Mouse (Mus musculus) fibroblast of lung, adult 2 months (primary cell): ENCODE results near the gene Shc1.

Experiments used
- DNase-seq: peaks from one replicate; pipeline ENCODE4 v3.0.0-alpha.2; 2011; ENCODE audit warnings: low read depth

Shc1 gene

GRCm38 (mm10) chr3:89418170-89418860 lies at the start of gene Shc1, which contains the start of gene Cks1b:
Gene Shc1, plus strand, starts transcription at chr3:89418443.
Gene Cks1b, minus strand, starts transcription at chr3:89418383.
- DNase-seq, result peak; percentile 99

DNA sequence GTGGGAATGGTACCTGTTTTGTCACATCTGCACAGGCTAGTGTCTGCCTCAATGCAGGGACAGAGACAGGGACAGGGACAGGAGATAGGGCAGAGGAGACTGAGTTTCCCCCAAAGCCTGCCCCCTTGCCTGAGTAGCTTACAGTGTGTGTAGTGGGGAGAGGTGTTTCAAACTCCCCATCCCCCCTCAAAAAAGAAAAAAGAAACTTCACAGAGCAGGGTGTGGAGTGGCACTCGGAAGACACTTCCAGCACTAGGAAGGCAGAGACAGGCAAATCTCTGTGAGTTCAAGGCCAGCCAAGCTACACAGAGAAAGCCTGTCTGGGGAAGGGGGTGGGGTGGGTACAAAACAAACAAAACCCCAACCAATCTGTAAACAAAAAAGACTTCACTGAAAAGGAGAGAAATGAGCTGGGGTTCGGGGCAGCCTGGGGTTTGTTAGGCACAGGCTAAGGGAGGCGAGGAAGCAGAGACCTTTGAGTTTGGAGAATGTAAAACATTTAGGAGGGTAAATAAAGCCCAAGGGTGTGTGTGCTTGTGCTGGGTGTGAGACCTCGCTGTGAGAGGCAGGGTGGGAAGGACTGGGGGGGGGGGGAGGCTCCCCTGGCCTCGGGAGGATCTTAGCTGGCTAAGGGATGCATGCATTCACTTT lies 44.5 kb upstream of the Shc1 start:
- no peak for DNase-seq

DNA sequence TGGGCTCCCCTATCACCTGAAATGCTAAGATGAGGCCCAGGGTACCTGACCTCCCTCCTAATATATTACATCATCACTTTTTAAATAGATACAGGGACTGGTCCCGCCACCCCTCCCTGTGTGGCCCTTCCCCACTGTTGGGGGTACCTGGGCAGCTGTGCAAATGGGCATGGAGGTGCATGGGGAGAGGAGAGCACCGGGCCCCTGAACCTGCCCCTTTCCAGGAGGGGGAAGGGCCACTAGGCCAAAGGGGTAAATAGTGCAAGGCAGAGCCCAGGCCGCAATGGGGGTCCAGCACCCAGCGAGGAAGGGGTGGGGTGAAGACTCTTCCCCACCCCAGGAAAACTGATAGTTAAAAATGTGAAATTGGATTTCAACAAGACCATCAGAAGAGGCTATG lies 40.4 kb upstream of the Shc1 start:
- DNase-seq, result no peak

GRCm38 (mm10) chr3:89378394-89379067 lies 39.7 kb upstream of the Shc1 start:
- peak; percentile 60 for DNase-seq

GRCm38 (mm10) chr3:89379388-89380131 lies 38.7 kb upstream of the Shc1 start:
- DNase-seq, result no peak

GRCm38 (mm10) chr3:89380291-89380690 lies 38.0 kb upstream of the Shc1 start:
- DNase-seq, result no peak

DNA sequence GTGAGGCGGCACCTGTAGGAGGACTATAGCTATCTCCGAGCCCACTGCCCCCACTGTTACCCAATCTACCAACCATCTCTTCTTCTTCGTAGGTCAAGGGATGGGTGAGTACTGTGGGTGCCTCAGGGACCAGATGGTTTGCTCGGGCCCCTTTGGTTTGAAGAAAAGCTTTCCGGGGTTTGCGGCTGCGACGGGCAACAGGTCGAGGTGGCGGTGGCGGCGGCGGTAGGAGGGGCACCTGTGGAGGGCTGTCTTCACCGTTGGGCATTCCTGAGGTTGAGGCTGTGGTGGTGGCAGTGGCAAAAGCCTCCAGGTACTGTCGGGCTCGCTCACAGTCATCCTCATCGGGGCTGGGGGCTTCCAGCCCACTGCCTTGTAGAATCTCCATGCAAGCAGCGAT lies 37.5 kb upstream of the Shc1 start:
- no peak for DNase-seq

DNA sequence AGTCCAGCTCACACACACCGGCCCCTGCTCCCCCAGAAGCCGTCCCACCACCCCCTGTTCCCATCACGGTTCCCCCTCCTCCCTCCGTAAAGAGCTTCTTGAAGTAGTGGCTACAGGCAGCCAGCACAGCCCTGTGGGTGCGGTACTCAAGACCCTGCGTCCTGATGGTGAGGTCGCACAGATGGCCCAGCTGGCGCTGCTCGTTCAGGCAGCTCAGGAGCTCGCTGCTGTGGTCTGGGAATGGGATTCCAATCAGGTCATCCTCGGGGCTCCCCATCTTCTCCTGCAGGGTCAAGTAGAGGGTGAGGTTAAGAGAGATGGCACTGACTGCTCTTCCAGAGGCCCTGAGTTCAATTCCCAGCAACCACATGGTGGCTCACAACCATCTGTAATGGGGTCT lies 37.0 kb upstream of the Shc1 start:
- DNase-seq, result no peak

DNA sequence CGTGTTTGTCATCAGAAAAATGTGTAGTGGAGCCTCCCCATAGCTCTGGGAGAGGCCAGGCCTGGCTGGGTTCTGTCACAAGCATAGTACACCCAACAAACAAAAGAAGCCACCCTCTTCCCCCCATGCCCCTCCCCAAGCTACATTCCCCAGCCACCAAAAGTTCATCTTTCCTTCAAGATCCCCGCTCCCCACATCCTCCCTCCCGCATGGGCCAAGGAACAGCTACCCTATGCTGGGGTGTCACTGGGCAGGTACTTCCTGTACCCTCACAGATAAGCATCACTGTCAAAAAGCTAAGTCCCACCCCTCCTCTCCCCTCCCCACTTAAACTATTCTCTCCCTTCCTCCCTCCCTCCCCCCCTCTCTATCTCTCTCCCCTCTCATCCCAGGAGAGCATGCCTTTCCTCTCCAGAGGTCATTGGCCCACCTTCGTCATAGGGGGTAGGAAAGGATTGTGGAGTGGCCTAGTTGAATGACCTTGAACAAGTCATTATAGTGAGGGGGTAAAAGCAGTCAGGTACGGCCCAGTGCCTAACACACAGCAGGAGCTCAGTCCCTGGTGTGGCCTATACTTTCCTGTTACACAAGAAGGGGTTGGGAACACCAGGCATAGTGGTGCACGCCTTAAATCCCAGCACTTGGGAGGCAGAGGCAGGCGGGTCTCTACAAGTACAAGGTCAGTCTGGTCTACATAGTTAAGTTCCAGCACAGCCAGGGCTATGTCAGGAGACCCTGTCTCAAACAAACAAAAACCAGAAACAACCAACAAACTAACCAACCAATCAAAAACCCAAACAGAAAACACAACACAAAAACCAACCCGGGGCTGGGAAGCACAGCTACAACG lies 36.0 kb upstream of the Shc1 start:
- DNase-seq, result no peak

- no peak for DNase-seq
Observed at GRCm38 (mm10) chr3:89382950-89383349, 35.3 kb upstream of the Shc1 start.

DNA sequence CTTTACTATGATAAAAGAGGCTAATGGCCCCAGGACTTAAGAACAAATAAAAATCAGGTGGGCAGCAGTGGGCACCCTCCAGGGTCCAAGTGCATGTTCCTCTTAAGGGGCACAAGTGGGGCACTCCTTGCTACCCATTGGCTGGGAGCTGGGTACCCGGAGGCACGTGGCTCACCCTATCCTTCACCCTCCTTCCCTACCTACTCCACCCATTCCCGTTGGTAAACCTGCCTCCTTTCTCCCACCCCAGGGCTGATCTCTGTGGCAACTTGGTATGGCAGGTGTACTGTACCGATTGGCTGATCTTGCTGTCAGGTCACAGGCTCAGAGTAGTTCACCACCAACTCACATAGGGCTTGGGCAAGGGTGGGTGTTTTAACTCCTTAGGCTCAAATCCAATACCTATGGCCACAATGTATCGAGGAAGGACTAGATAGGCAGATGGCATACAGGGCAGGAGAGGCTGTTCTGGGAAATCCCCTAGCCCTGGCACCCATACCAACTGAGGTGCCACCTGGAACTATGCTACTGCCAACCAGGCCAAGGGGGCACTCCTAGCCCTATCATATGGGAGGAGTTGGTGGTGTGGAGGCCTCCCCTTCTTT lies 34.5 kb upstream of the Shc1 start:
- DNase-seq, result no peak

GRCm38 (mm10) chr3:89384331-89385076 lies 33.7 kb upstream of the Shc1 start:
- DNase-seq, result no peak

GRCm38 (mm10) chr3:89385451-89385850 lies 32.8 kb upstream of the Shc1 start:
- no peak for DNase-seq

- DNase-seq, result no peak
Observed at GRCm38 (mm10) chr3:89386438-89387420, 31.5 kb upstream of the Shc1 start.

DNA sequence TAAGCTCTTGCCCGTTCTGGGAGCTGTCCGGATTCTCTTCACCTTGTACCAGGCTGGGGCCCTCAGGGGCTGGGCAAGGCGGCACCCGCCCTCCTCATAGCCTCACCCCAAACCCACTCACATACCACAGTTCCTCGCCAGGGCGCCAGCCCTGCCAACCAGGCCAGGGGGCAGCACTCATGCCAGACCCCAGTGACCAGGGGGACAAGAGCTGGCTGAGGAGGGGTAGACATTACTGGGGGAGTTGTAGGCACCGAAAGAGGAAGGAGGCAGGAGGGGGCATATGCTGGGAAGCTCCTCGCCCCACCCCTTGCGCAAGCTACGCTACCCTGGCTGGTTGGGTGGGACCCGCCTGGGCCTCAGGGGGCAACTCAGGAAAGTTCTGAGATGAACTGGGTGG lies 30.6 kb upstream of the Shc1 start:
- no peak for DNase-seq

GRCm38 (mm10) chr3:89388134-89388881 lies 29.9 kb upstream of the Shc1 start:
- no peak for DNase-seq

DNA sequence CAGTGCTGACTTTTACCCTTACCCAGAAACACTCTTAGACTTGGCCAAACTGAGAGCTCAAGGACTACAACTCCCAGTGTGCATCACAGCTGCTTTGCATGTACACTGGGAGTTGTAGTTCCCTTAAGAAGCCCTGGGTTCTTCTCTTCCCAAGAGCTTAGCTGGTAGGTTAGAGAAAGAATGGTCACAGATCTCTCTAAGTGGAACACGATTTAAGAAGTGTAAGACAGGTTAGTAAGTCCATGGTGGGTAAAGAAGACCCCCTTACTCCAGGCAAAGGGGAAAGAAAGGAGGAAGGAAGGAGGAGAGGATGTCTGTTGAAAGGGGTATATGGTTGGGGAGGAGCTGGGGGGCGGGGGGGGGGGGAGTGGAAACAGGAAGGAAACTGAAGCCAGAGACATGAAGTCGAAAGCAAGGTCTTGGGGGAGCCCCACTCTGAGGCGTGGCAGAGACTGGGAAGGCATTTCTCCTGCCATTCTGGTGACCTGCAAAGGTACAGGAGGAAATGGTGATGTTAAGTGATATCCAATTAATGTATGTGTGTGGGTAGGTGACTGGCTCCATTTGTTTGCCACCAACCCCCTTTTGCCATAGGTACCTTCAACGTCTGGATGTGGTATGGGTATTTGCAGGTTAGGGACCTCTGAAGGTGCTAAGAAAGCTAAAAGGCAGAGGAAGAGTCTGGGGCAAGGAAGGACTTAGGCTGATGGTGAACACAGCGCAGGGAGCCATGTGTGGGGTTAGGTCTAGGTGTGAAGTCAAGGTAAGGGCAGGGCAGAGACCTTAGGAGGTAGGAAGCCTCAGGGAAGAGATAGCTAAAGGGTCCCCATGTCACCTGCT lies 29.1 kb upstream of the Shc1 start:
- DNase-seq, result no peak

DNA sequence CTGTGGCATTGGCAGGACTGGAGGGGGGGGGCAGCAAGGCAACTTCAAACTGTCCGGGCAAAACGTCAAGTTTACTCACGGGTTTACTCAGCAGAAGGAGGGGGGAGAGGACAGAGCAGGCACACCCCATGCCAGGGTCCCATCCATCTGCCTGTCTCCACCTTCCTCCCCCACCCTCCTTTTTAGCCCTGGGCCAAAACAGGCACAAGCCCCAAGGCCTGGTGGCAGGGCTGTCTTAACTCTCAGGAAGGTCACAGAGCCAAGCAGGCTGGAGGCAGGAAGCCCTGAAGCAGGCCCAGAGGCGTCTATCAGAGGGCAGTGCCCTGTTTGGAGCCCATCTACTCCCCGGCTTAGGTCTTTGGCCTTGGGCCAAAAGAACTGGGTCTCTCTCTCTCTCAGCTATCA lies 28.1 kb upstream of the Shc1 start:
- DNase-seq, result no peak
